Mouse (Mus musculus) layer of hippocampus, adult 8-10 months (tissue): Measurements from ENCODE around the gene Uba3. TPM values are rescaled to one million over a fixed set of nuclear protein-coding genes. Genes with fewer than 3 reads are reported as not detected.

ENCODE experiments used
- DNase-seq, 2 experiments: peaks; one replicate each; pipeline ENCODE4 v3.0.0; 2022; ENCODE audit warnings: low spot score in 2 of 2
- total RNA-seq, 4 experiments: library from RNA; stranded (reverse); gene quantifications; 2 replicates each; pipeline ENCODE4 v1.2.4; 2022

The Uba3 gene
- total RNA-seq = 10 to 100 TPM; 68.2 to 76.3 (median 70.4) TPM

DNA sequence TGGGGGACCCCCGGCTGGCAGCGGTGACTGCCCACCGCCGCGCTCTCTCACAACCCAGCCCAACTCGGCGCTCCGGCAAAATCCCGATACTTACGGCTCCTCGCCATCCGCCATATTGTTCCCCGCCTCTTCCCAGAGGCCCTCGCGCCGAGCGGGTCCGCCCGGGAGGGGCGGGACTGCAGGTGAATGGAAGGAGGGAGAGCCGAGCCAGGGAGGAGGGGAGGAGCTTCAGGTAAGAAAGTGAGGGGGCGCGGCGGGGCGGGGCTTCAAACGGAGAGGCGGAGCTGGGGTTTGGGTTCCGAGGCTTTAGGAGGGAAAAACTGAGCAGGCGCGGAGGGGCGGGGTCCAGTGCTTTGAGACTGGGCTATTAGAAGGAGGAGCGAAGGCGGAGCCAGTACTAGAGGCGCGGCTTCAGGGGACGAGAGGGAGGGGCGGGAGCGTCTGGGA, at the start of gene Uba3:
Gene Uba3 (minus strand): TSS at position 209 of the 447 bp plus-strand sequence.
- DNase-seq = peak; percentile 97 to 98

- no peak for DNase-seq
Observed at GRCm38 (mm10) chr6:97252711-97253221, 47.3 kb upstream of the Uba3 start, which contains the start of gene Lmod3. TSS of gene Lmod3 (minus strand) at chr6:97252759.

- DNase-seq = no peak
Observed at GRCm38 (mm10) chr6:97252086-97252485, 46.6 kb upstream of the Uba3 start.

GRCm38 (mm10) chr6:97250966-97251365, 45.5 kb upstream of the Uba3 start:
- DNase-seq = peak; percentile 36 to 62

- DNase-seq = no peak
Observed at GRCm38 (mm10) chr6:97245200-97245599, 39.8 kb upstream of the Uba3 start.

- DNase-seq = no peak
Observed at GRCm38 (mm10) chr6:97242522-97242921, 37.1 kb upstream of the Uba3 start.

DNA sequence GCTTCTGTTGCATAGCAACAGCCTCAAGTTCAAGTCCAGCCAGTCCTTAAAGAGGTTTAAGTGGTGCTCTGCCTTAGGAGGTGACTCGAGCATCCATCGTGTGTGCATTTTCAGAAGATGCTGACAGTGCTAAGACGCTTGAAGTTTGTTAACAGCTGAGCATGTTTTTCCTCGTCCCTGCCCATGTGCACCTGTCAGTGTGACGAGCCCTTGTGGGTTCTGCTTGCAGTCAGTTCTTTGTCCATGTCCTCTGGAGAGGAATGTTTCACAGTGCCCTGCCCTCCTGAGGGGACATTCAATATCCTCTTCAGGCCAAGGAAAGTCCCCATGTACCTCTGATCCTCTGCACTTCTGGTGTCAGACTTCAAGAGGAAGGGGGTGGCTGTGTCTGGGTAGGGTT, 34.6 kb upstream of the Uba3 start:
- no peak for DNase-seq

DNA sequence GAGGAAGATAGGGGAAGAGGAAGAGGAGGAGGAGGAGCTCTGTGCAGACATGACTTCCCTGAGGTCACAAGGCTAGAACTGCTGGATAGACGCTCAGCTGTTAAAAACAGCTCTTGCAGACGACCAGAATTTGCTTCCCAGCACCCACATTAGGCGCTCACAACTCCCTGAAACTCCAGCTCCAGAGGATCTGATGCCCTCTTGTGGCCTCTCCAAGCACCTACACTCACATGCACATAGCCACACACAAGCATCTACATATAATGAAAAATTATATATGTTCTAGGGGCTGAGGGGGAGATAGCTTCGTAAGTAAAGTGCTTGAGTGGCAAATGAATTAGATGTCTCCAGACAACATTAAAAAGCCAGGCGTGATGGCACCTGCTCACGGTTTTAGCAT, 33.9 kb upstream of the Uba3 start:
- DNase-seq = no peak

- DNase-seq = no peak
Observed at GRCm38 (mm10) chr6:97236088-97236487, 30.6 kb upstream of the Uba3 start.

GRCm38 (mm10) chr6:97234911-97235668, 29.6 kb upstream of the Uba3 start:
- no peak for DNase-seq

GRCm38 (mm10) chr6:97227067-97227847, 21.8 kb upstream of the Uba3 start:
- no peak for DNase-seq

GRCm38 (mm10) chr6:97226083-97226491, 20.6 kb upstream of the Uba3 start:
- DNase-seq = no peak

- DNase-seq = no peak
Observed at GRCm38 (mm10) chr6:97224505-97224904, 19.1 kb upstream of the Uba3 start.

DNA sequence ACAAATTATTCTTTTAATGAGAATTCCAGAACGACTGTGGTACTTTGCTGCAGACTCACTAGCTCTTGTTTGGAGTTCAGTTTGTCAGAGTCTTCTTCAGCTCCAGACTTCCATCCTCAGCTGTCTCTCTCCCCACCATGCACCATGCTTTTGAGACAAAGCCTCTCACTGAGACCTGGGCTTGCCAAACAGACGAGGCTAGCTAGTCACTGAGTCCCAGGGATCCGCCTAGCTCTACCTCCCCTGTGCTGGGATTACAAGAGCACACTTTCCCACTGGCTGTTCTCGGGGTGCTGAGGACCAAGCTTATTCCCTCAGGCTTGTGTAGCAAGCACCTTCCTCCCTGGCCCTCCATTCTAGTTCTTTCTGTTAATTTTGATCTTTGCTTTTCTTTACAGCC, 18.1 kb upstream of the Uba3 start:
- no peak for DNase-seq

GRCm38 (mm10) chr6:97222931-97223467, 17.6 kb upstream of the Uba3 start:
- DNase-seq = no peak

DNA sequence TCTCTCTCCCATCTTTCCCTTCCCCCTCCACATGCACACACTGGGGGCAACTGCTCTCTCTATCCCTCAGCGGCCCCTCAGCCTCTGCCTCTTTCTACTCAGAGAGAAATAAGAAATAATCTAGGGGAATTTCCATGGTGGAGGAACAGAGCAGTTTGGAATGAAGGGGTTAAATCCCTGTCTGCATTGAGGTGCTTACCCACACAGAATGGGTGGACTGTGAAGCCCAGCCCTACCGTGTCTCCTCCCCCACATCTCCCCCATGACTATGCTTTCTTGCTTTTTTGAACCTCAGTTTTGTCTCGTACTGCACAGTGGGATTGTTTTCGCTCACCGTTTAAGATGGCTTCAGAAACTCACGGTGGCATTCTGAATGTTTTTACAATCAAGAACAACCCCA, 16.9 kb upstream of the Uba3 start:
- no peak for DNase-seq

GRCm38 (mm10) chr6:97221205-97222025, 16.0 kb upstream of the Uba3 start:
- DNase-seq = peak; percentile 64 to 68

DNA sequence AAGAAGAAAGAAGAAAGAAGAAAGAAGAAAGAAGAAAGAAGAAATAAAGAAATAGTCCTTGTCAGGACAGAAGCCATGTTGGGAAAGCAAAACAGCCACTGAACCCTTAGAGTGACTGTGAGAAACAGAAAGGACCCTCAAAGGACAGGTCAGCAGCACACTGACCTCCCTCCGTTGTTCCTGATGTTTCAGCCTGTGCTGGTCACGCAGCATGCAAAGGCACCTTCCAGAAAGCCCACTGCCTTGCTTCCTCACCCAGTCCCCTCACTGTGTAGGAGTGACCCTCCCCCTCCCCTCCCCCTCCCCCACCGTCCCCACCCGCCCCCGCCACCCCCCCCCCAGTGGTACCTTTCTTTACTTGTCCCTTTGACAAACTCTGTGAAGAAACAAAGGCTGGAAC, 15.2 kb upstream of the Uba3 start:
- DNase-seq = no peak

DNA sequence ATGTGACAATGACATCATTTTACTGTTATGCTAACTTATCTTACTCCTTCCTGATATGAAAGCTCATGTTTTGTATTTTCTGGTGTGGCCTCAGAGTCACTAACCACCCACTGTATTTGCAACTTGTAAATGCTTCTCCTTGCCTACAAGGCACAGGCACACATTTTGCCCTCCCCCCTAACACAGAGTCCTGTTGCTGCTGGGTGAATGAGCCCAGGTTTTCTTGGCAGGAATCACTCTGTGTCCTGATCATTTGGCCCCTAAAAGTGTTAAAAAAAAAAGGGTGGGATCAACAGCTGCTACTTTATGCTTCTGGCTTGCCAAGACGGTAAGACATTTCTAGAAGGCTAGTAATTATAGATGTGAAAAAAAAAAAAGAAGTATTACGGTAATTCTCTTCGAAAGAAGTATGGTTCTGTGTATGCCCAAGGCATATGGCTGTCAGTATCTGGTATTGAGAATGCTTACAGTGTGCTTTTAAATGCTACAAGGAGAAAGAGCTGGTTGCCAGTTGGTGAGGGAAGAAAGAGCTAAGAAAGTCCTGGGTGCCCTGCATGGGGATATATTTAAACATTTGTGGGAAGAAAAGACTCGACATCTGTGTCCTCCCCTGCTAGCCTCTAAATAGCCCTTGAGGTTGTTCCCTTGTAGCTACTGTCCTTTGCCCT, 10.8 kb upstream of the Uba3 start:
- no peak for DNase-seq

DNA sequence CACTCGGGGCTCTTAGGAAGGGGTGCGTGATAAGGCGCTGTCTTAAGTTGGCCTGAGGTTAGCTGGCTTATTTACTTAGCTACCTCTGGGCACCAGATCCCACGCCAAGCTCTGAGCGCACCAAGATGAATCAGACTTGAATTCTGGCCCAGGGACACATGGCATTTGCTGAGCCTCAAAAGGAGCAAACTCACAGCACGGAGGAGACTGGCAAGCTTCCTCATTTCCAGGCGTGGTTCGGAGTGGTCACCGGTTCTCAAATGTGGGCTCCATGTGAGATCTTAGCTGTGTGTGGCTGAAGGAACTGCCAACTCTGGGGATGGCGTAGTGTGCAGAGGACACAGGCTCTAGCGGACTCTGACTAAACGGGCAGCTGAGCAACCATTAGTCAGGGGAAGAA, 6.5 kb upstream of the Uba3 start:
- peak; percentile 32 to 38 for DNase-seq
